ENCODE assay signal across 14 mouse cellular contexts in the genomic region with DNA sequence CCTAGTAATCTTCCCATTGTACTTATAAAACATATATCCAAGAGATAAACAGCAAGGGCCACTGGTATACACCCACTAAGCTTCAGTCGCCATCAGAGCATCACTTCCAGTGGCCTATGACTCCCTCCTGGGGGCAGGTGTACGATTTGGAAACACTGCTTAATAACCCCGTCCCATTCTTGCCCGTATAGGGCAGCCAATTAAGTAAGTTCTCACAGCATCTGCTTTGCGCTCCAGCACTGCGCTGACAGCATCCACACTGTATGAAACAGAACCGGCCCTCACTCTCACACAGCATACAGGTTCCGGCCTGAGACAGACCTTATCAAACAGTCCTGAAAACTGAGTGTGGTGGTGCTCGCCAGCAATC. TPM values are rescaled to one million over a fixed set of nuclear protein-coding genes. Genes with fewer than 3 reads are reported as not detected.
DNase-seq lines count a peak whose midpoint lies in the region; ATAC-seq lines count a peak whose summit lies in the region.
"Had no signal": no experiment of that assay in that cellular context is flagged by ENCODE, and none has a peak within 500 bp of the region (broad histone marks: within the 10 kb centered on the region; RNA-seq: fewer than 3 reads in every experiment).

No protein-coding gene starts in this region.

- no peak overlapping the region for H3K27ac ChIP-seq in heart, embryonic 12.5 days (ENCODE audit: poor library complexity, severe bottlenecking)
- no peak overlapping the region for H3K27ac ChIP-seq in heart, embryonic 11.5 days (ENCODE audit: low read depth, low read length)
- no peak overlapping the region for H3K27ac ChIP-seq in midbrain, embryonic 12.5 days (replicated peaks)
- H3K27ac ChIP-seq in midbrain, embryonic 14.5 days (replicated peaks; ENCODE audit: low read depth, low read length): no peak overlapping the region
- H3K27ac ChIP-seq in liver, embryonic 13.5 days: no peak overlapping the region

- H3K27me3 ChIP-seq in heart, embryonic 12.5 days (replicated peaks): peaks cover 5% of the 10 kb centered on the region; the same call in 1 of the 2 replicates
- no peaks in the 10 kb centered on the region for H3K27me3 ChIP-seq in heart, embryonic 11.5 days (ENCODE audit: control insufficient read depth, insufficient read depth, low read length)
- no peaks in the 10 kb centered on the region for H3K27me3 ChIP-seq in midbrain, embryonic 12.5 days
- no peaks in the 10 kb centered on the region for H3K27me3 ChIP-seq in midbrain, embryonic 14.5 days (ENCODE audit: control insufficient read depth, insufficient read depth, low read length)
- H3K27me3 ChIP-seq in liver, embryonic 13.5 days: no peaks in the 10 kb centered on the region

- no peak overlapping the region for H3K9ac ChIP-seq in heart, embryonic 12.5 days
- H3K9ac ChIP-seq in heart, embryonic 11.5 days (ENCODE audit: low read depth, low read length): no peak overlapping the region
- no peak overlapping the region for H3K9ac ChIP-seq in midbrain, embryonic 12.5 days (replicated peaks)
- H3K9ac ChIP-seq in midbrain, embryonic 14.5 days (replicated peaks; ENCODE audit: low read length): no peak overlapping the region
- H3K9ac ChIP-seq in liver, embryonic 13.5 days: no peak overlapping the region

- no peak for DNase-seq in midbrain, embryonic 14.5 days
- no peak for DNase-seq in liver, embryonic 13.5 days
- no peak for DNase-seq in urinary bladder, postnatal 36 days (ENCODE audit: low spot score in 2 of 2)
- no peak for DNase-seq in frontal cortex, postnatal 10 days (ENCODE audit: low spot score in 2 of 2)
- DNase-seq in layer of hippocampus, adult 8-10 months (ENCODE audit: low spot score in 2 of 2): no peak

- H3K4me1 ChIP-seq in heart, embryonic 12.5 days (replicated peaks): peaks cover 14% of the 10 kb centered on the region
- H3K4me1 ChIP-seq in heart, embryonic 11.5 days (ENCODE audit: control insufficient read depth, insufficient read depth, low read length): peaks cover 12% of the 10 kb centered on the region; the same call in 1 of the 2 replicates
- 0 out of 2 replicates have a peak, but pooled peaks cover 6% of the 10 kb centered on the region for H3K4me1 ChIP-seq in midbrain, embryonic 12.5 days
- H3K4me1 ChIP-seq in midbrain, embryonic 14.5 days (ENCODE audit: control insufficient read depth, insufficient read depth, low read length): no peaks in the 10 kb centered on the region
- peaks cover 13% of the 10 kb centered on the region for H3K4me1 ChIP-seq in liver, embryonic 13.5 days (replicated peaks)

- no peaks in the 10 kb centered on the region for H3K9me3 ChIP-seq in heart, embryonic 12.5 days (replicated peaks)
- H3K9me3 ChIP-seq in heart, embryonic 11.5 days (replicated peaks; ENCODE audit: control insufficient read depth, low read length): no peaks in the 10 kb centered on the region
- H3K9me3 ChIP-seq in midbrain, embryonic 12.5 days: no peaks in the 10 kb centered on the region
- H3K9me3 ChIP-seq in midbrain, embryonic 14.5 days (ENCODE audit: control insufficient read depth, low read length): no peaks in the 10 kb centered on the region
- no peaks in the 10 kb centered on the region for H3K9me3 ChIP-seq in liver, embryonic 13.5 days (replicated peaks)
- H3K9me3 ChIP-seq: megakaryocyte, embryonic 14.5 days had no signal

- H3K4me3 ChIP-seq in heart, embryonic 12.5 days: no peak overlapping the region
- H3K4me3 ChIP-seq in heart, embryonic 11.5 days (ENCODE audit: low read depth, low read length): no peak overlapping the region
- no peak overlapping the region for H3K4me3 ChIP-seq in midbrain, embryonic 12.5 days
- no peak overlapping the region for H3K4me3 ChIP-seq in midbrain, embryonic 14.5 days (replicated peaks; ENCODE audit: low read depth, low read length)
- no peak overlapping the region for H3K4me3 ChIP-seq in liver, embryonic 13.5 days (replicated peaks)

- no peak overlapping the region for H3K4me2 ChIP-seq in heart, embryonic 12.5 days
- H3K4me2 ChIP-seq in heart, embryonic 11.5 days: no peak overlapping the region
- H3K4me2 ChIP-seq in midbrain, embryonic 12.5 days (replicated peaks): no peak overlapping the region
- H3K4me2 ChIP-seq in midbrain, embryonic 14.5 days (ENCODE audit: low read length): no peak overlapping the region
- no peak overlapping the region for H3K4me2 ChIP-seq in liver, embryonic 13.5 days

- H3K36me3 ChIP-seq in heart, embryonic 12.5 days: no peaks in the 10 kb centered on the region
- H3K36me3 ChIP-seq in heart, embryonic 11.5 days (ENCODE audit: control insufficient read depth, insufficient read depth, low read length): no peaks in the 10 kb centered on the region
- no peaks in the 10 kb centered on the region for H3K36me3 ChIP-seq in midbrain, embryonic 12.5 days
- no peaks in the 10 kb centered on the region for H3K36me3 ChIP-seq in midbrain, embryonic 14.5 days (ENCODE audit: control insufficient read depth, insufficient read depth, low read length)
- no peaks in the 10 kb centered on the region for H3K36me3 ChIP-seq in liver, embryonic 13.5 days

- ATAC-seq in heart, embryonic 12.5 days (ENCODE audit: insufficient number of reproducible peaks, low FRiP score): peak; percentile 18; the same call in 1 of the 2 replicates
- no peak for ATAC-seq in heart, embryonic 11.5 days (replicated peaks; ENCODE audit: insufficient number of reproducible peaks, low FRiP score, low TSS enrichment)
- peak; percentile 70 for ATAC-seq in midbrain, embryonic 12.5 days (ENCODE audit: low FRiP score, low read depth)
- ATAC-seq in midbrain, embryonic 14.5 days (ENCODE audit: low FRiP score, low TSS enrichment): no peak; the same call in 1 of the 2 replicates
- peak; percentile 47; the same call in 1 of the 2 replicates for ATAC-seq in liver, embryonic 13.5 days (ENCODE audit: low read depth)

- 64% methylated on average over 9 of the region's 9 CpGs for WGBS in heart, embryonic 12.5 days
- 60% methylated on average over 9 of the region's 9 CpGs for WGBS in heart, embryonic 11.5 days (ENCODE audit: insufficient replicate concordance)
- 67% methylated on average over 9 of the region's 9 CpGs for WGBS in midbrain, embryonic 12.5 days
- WGBS in midbrain, embryonic 14.5 days: 69% methylated on average over 9 of the region's 9 CpGs
- WGBS in liver, embryonic 13.5 days (ENCODE audit: insufficient replicate concordance): 63% methylated on average over 9 of the region's 9 CpGs

RNA-seq across cellular contexts. Expression of a gene that starts 30.7 kb away (rescaled TPM):
- 3.9 and 4.7 TPM in 2 replicates for polyA plus RNA-seq in heart, embryonic 12.5 days (2016; fragmentation: Nextera tagmentation; extraction: Ambion mirVana)
- polyA plus RNA-seq in heart, embryonic 11.5 days (2014; fragmentation: Nextera tagmentation; extraction: Ambion mirVana): 16.1 and 22.1 TPM in 2 replicates
- 6.7 and 7.7 TPM in 2 replicates for polyA plus RNA-seq in midbrain, embryonic 12.5 days (2016; fragmentation: Nextera tagmentation; extraction: Ambion mirVana)
- 18.2 and 20.9 TPM in 2 replicates for polyA plus RNA-seq in midbrain, embryonic 14.5 days (2014; fragmentation: Nextera tagmentation; extraction: Ambion mirVana)
- polyA plus RNA-seq in liver, embryonic 13.5 days (2015; fragmentation: Nextera tagmentation; extraction: Ambion mirVana): 5.4 and 6.5 TPM in 2 replicates
- total RNA-seq in layer of hippocampus, adult 8-10 months (2022): 10 to 100 TPM; 66.0 to 86.5 (median 75.9) TPM

RNA-seq across cellular contexts. Expression of a gene that starts 38.0 kb away (rescaled TPM):
- polyA plus RNA-seq in heart, embryonic 12.5 days (2016; fragmentation: Nextera tagmentation; extraction: Ambion mirVana): not detected in 2 replicates
- not detected in 2 replicates for polyA plus RNA-seq in heart, embryonic 11.5 days (2014; fragmentation: Nextera tagmentation; extraction: Ambion mirVana)
- not detected in 2 replicates for polyA plus RNA-seq in midbrain, embryonic 12.5 days (2016; fragmentation: Nextera tagmentation; extraction: Ambion mirVana)
- not detected in 2 replicates for polyA plus RNA-seq in midbrain, embryonic 14.5 days (2014; fragmentation: Nextera tagmentation; extraction: Ambion mirVana)
- not detected in 2 replicates for polyA plus RNA-seq in liver, embryonic 13.5 days (2015; fragmentation: Nextera tagmentation; extraction: Ambion mirVana)
- not detected for total RNA-seq in layer of hippocampus, adult 8-10 months (2022)
- total RNA-seq: adrenal gland, adult 2 months; heart, postnatal 10 days; liver, adult 2 months had no signal
- polyA plus RNA-seq: large intestine, adult 2 months; liver, adult 2 months; small intestine, adult 2 months had no signal

Comparison
In these comparisons a context has a peak if more than half of its experiments do, and no peak if none do; other contexts are left out.
1. ATAC-seq: peak in heart, embryonic 12.5 days (single experiment), midbrain, embryonic 12.5 days (single experiment) and liver, embryonic 13.5 days (single experiment); none in heart, embryonic 11.5 days (single experiment) and midbrain, embryonic 14.5 days (single experiment).